Comparison of ENCODE assay signal across 13 mouse cellular contexts in the genomic region with DNA sequence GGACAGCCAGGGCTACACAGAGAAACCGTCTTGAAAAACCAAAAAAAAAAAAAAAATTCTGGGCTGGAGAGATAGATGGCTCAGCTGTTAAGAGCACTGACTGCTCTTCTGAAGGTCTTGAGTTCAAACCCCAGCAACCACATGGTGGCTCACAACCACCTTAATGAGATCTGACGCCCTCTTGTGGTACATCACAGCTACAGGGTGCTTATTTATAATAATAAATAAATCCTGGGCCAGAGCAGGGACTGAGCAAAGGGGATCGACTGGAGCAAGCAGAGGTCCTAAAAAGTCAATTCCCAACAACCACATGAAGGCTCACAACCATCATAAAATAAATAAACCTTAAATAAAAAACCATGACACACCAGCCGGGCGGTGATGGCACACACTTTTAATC. TPM values are rescaled to one million over a fixed set of nuclear protein-coding genes. Genes with fewer than 3 reads are reported as not detected.
A peak's percentile ranks its signal among the peaks of the same experiment; 100 is the strongest.
DNase-seq lines count a peak whose midpoint lies in the region; ATAC-seq and TF ChIP-seq lines count a peak whose summit lies in the region.
"Had no signal": no experiment of that assay in that cellular context is flagged by ENCODE, and none has a peak within 500 bp of the region (broad histone marks: within the 10 kb centered on the region; RNA-seq: fewer than 3 reads in every experiment).

No protein-coding gene starts in this region.

- H3K36me3 ChIP-seq in liver, embryonic 14.5 days (replicated peaks; ENCODE audit: control insufficient read depth, insufficient read depth, low read depth) = peaks cover 80% of the 10 kb centered on the region

- no peak overlapping the region for H3K9ac ChIP-seq in liver, embryonic 14.5 days (replicated peaks)
- H3K9ac ChIP-seq: lung, embryonic 15.5 days; neural tube, embryonic 13.5 days had no signal

- no peak for DNase-seq in liver, embryonic 14.5 days (ENCODE audit: low read depth in 3 of 3, low spot score in 3 of 3)
- DNase-seq in liver (no peak), Patski (ENCODE audit: low read depth, low spot score) (no peak)
- peak; percentile 65 for DNase-seq in CD4-positive, CD25-positive, alpha-beta regulatory T cell, adult 2 months (ENCODE audit: low read depth, low spot score)
- no peak for DNase-seq in urinary bladder, postnatal 14 days (ENCODE audit: low spot score)
- DNase-seq in urinary bladder, postnatal 4 days (ENCODE audit: low spot score in 2 of 2) = no peak
- DNase-seq: cerebellum, adult 18-20 months; kidney, adult 11 months; spleen, adult 18-20 months had no signal

- 71% methylated on average over 5 of the region's 5 CpGs for WGBS in liver, embryonic 14.5 days (ENCODE audit: insufficient replicate concordance)

- peak; percentile 45; the same call in 1 of the 2 replicates for TF ChIP-seq CTCF in liver, embryonic 14.5 days (IDR thresholded peaks at IDR 0.05; ENCODE audit: low read depth)
- peak; percentile 45 for TF ChIP-seq CTCF in Patski (IDR thresholded peaks at IDR 0.05)

- H3K4me1 ChIP-seq in liver, embryonic 14.5 days (replicated peaks; ENCODE audit: control insufficient read depth in 2 of 2, insufficient read depth in 2 of 2, low read length in 1 of 2) = no peaks in the 10 kb centered on the region
- H3K4me1 ChIP-seq: lung, embryonic 15.5 days; neural tube, embryonic 13.5 days had no signal

- H3K27ac ChIP-seq in liver, embryonic 14.5 days = no peak overlapping the region
- H3K27ac ChIP-seq: lung, embryonic 15.5 days; neural tube, embryonic 13.5 days had no signal

- in situ Hi-C loops in Patski (cut with MboI; ENCODE audit: low pct_unique_long_range_greater_than_20kb) = no loop called here

- no peaks in the 10 kb centered on the region for H3K9me3 ChIP-seq in liver, embryonic 14.5 days (ENCODE audit: control insufficient read depth, low read length)
- H3K9me3 ChIP-seq: lung, embryonic 15.5 days; neural tube, embryonic 13.5 days had no signal

- POLR2A ChIA-PET in Patski (lab: Charles Lee) = no interaction called here

- CTCF ChIA-PET in Patski (lab: Charles Lee) = no interaction called here

- H3K27me3 ChIP-seq in liver, embryonic 14.5 days (ENCODE audit: control insufficient read depth, insufficient read depth, low read length) = no peaks in the 10 kb centered on the region
- no peaks in the 10 kb centered on the region for H3K27me3 ChIP-seq in Patski
- H3K27me3 ChIP-seq: lung, embryonic 15.5 days; neural tube, embryonic 13.5 days had no signal

- no peak for ATAC-seq in liver, embryonic 14.5 days (ENCODE audit: insufficient read depth)
- ATAC-seq in Patski = no peak
- ATAC-seq in megakaryocyte progenitor cell, adult 5-6 weeks (replicated peaks; ENCODE audit: poor library complexity) = peak; percentile 63
- ATAC-seq: midbrain, embryonic 16.5 days had no signal

- no peak overlapping the region for H3K4me3 ChIP-seq in liver, embryonic 14.5 days (ENCODE audit: insufficient read depth in 1 of 2, low read depth in 2 of 2, low read length in 2 of 2)
- H3K4me3 ChIP-seq: lung, embryonic 15.5 days; neural tube, embryonic 13.5 days had no signal

- TF ChIP-seq EP300 in liver, embryonic 14.5 days (IDR thresholded peaks at IDR 0.05; ENCODE audit: low read depth) = no peak

- no peak overlapping the region for H3K4me2 ChIP-seq in liver, embryonic 14.5 days (ENCODE audit: low read depth)
- H3K4me2 ChIP-seq: lung, embryonic 15.5 days; neural tube, embryonic 13.5 days had no signal

RNA-seq across cellular contexts. Expression of gene Morf4l1, which starts 15.6 kb away (rescaled TPM):
- 91.7 and 128 TPM in 2 replicates for polyA plus RNA-seq in liver, embryonic 14.5 days (2012; rRNA removed)
- polyA plus RNA-seq in liver, embryonic 14.5 days (2014; fragmentation: Nextera tagmentation; extraction: Ambion mirVana) = 96.7 and 104 TPM in 2 replicates
- polyA plus RNA-seq in Patski (2021) = 192 TPM
- total RNA-seq in megakaryocyte progenitor cell, adult 5-6 weeks (2015) = 366 and 378 TPM in 2 replicates
- 192 and 278 TPM in 2 replicates for total RNA-seq in megakaryocyte progenitor cell, adult 5-6 weeks (2017)

RNA-seq across cellular contexts. Expression of gene Ctsh, which starts 45.0 kb away (rescaled TPM):
- 31.0 and 34.7 TPM in 2 replicates for polyA plus RNA-seq in liver, embryonic 14.5 days (2012; rRNA removed)
- 87.0 and 87.6 TPM in 2 replicates for polyA plus RNA-seq in liver, embryonic 14.5 days (2014; fragmentation: Nextera tagmentation; extraction: Ambion mirVana)
- polyA plus RNA-seq in Patski (2021) = 6.5 TPM
- 78.9 and 96.1 TPM in 2 replicates for total RNA-seq in megakaryocyte progenitor cell, adult 5-6 weeks (2015)
- total RNA-seq in megakaryocyte progenitor cell, adult 5-6 weeks (2017) = 44.7 and 52.8 TPM in 2 replicates
